Mouse (Mus musculus) subcutaneous adipose tissue, adult 2 months (tissue): Measurements from ENCODE around the gene Gm6657. TPM values are rescaled to one million over a fixed set of nuclear protein-coding genes. Genes with fewer than 3 reads are reported as not detected.

ENCODE experiments used
- polyA plus RNA-seq: library from polyadenylated mRNA; depleted of rRNA; stranded (reverse); fragments of >200 nt; gene quantifications from 2 replicates; pipeline ENCODE4 v1.2.3, GENCODE M21; 2012; ENCODE audit warnings: low replicate concordance; rRNA removed

Gene Gm6657
- polyA plus RNA-seq = not detected in 2 replicates

DNA sequence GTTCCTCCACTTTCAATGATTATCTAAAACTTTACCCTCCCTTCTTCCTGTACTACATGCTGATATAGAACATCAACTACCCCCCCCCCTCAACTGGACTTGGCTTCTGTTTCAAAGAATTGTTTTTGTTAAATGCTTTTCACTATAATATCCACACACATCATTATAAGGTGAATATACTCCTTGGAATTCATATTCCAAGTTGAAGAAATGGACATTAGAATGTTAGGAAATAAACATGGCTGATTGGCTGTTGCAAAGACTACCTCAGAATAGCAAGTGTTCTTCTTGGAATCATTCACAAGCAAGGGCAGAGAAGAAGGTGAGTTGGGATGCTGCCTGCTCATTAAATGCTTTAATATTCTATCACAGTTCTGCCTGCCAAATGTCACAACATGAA lies at the start of gene Gm6657:
Gm6657 (plus strand) TSS at position 301 of the 400 bp plus-strand sequence.

DNA sequence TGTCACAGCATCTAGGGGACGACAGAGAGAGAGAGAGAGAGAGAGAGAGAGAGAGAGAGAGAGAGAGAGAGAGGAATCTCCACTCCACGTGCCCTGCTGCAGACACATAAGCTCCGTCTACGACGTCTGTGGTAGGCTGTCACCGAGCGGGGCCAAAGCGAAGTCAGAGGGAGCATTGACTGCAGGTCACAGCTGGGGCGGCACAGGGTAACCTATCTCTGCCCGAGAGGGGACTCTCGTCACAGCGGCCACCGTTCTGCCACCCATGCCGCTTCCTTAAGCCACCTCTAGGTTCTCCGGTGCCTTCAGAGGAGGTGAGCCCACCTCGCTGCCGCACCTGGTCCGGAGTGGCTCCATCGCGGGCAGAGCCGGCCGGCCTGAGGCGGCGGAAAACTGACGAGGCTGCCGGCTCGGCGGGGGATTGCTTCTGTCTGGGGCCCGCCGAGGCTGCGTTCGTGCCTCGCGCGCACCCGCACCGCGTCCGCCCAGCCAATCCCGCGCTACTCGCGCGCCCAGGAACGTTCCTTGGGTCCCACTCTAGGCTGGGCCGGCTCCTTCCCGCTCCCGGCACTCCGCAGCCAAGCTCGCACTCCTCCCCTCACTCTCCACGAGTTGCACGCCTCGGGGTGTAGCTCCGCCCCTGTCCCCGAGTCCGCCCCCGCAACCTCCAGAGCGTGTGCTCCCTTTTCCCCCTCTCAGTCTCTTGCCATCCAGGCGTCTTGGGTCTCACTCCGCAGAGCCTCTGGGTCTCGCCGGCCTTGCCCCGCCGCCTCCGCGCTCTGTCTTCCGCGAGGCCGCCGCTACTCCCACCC lies 31.9 kb downstream of the Gm6657 start, which contains the start of gene Gphn:
Gphn (plus strand) TSS at position 673 of the 812 bp plus-strand sequence.

Other genes starting within 250 kb of the Gm6657 start
- gene Gphn, start 32.1 kb downstream of the Gm6657 start, polyA plus RNA-seq = 19.0 and 22.2 TPM in 2 replicates